Mouse (Mus musculus): ENCODE measurements at regions not wholly inside any gene's neighbourhood (a gene's known extent, or its start where the extent isn't known, plus 50 kb on each side); places are given as distances from the start of the nearest gene placed in this dataset.
A peak's percentile ranks its signal among the peaks of the same experiment; 100 is the strongest.
"Not testable (repeated sequence)": the region's sequence is repeated elsewhere in the genome, so short reads cannot be mapped to it uniquely, and the experiment has no call there.

DNA sequence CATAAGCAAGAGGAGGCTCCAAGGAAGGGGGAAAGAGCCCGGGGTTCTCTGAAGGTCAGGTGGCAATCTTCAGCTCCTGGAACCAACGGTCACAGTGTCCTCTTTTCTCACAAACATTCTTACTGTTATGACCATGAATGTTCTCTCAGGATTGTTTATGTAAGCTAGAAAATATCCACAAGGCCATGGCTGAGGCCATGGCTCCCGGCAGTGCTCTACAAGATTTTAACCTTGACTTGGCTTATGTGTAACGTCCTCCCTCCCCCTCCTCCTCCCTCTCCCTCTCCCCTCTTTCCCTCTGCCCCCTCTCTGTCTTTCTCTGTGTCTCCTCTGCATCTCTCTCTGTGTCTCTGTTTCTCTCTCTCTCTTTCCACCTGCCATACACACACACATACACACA, 100.5 kb upstream of the Ccdc122 start:
- WGBS = 66% methylated on average over 4 of the region's 4 CpGs
- H3K27ac ChIP-seq (replicated peaks); H3K36me3 ChIP-seq (replicated peaks); H3K27me3 ChIP-seq (replicated peaks; ENCODE audit: low read depth, poor library complexity, severe bottlenecking); DNase-seq (ENCODE audit: low spot score); H3K9me3 ChIP-seq; H3K4me3 ChIP-seq: not testable (repeated sequence)
- peaks cover 13% of the 10 kb centered on the region for H3K4me1 ChIP-seq

DNA sequence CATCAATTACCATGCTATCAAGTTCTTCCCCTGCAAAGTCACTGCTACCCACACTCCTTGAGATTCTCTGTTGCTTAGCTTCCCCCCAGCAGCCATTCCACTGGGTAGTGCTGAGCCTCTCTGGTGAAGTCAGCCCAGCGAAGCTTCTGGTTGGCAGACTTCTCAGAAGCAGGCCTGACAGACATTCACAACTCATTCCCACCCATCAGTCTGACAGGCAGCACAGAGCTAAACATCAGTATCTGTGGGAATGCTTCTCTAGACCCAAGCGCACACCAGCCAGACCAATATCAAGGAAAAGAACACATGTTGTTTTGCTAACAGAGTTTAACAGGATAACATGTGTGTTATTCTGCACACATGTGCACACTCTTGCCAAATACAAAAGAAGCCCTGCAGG, 101.1 kb upstream of the Ccdc122 start:
- Histone ChIP-seq H3K4me1 (peaks cover 13% of the 10 kb centered on the region), H3K27ac (replicated peaks) (no peak overlapping the region), H3K4me3 (no peak overlapping the region), H3K27me3 (replicated peaks; ENCODE audit: low read depth, poor library complexity, severe bottlenecking) (no peaks in the 10 kb centered on the region), H3K36me3 (replicated peaks) (no peaks in the 10 kb centered on the region), H3K9me3 (no peaks in the 10 kb centered on the region)
- DNase-seq (ENCODE audit: low spot score) = no peak
- 79% methylated on average over 2 of the region's 2 CpGs for WGBS

DNA sequence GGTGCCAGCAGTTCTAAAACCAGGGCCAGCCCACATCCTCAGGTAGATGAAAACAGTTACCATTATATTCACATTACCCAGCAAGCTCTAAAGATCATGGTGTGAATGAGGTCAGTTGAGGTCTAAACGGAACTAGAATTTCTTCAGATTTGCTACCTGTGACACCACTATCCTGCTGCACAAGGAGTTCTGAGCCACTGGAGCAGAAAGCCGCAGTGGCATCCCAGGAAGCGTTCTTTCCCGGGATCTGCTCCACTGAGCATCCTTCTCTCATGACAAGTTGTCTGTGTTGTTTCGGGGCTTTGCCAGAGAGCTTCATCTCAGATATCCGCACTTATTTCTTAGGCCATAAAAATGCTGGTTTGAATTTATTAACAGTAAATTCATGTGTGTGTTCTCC, 103.7 kb upstream of the Ccdc122 start:
- H3K9me3 ChIP-seq = no peaks in the 10 kb centered on the region
- H3K27ac ChIP-seq (replicated peaks) = no peak overlapping the region
- H3K27me3 ChIP-seq (replicated peaks; ENCODE audit: low read depth, poor library complexity, severe bottlenecking) = no peaks in the 10 kb centered on the region
- H3K36me3 ChIP-seq (replicated peaks) = no peaks in the 10 kb centered on the region
- 83% methylated on average over 6 of the region's 6 CpGs for WGBS
- H3K4me1 ChIP-seq = peaks cover 13% of the 10 kb centered on the region
- DNase-seq (ENCODE audit: low spot score) = no peak
- H3K4me3 ChIP-seq = no peak overlapping the region

DNA sequence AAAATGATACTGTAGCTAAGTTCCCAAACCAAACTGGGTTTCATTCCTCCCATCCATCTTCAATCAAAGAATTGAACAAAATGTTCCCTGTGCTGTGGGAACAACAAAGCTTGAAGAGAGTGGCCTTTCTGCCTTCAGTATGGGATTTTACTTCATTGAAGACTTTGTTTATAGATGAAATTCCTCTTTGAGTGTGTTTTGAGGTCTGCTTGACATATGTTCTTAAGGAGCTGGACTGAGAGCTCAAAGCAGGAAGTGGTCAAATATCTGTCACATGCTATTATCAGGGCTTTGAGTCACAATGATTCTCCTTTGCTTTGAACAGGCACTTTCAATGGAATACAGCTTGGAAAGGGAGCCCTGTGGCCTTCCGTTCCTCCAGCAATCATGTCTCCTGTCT, 105.2 kb upstream of the Ccdc122 start:
- no peak overlapping the region for H3K27ac ChIP-seq (replicated peaks)
- WGBS = 80% methylated on average over 1 of the region's 1 CpGs
- no peak for DNase-seq (ENCODE audit: low spot score)
- H3K27me3 ChIP-seq (replicated peaks; ENCODE audit: low read depth, poor library complexity, severe bottlenecking) = no peaks in the 10 kb centered on the region
- H3K36me3 ChIP-seq (replicated peaks) = no peaks in the 10 kb centered on the region
- peaks cover 4% of the 10 kb centered on the region for H3K4me1 ChIP-seq
- H3K4me3 ChIP-seq = no peak overlapping the region
- H3K9me3 ChIP-seq = no peaks in the 10 kb centered on the region

DNA sequence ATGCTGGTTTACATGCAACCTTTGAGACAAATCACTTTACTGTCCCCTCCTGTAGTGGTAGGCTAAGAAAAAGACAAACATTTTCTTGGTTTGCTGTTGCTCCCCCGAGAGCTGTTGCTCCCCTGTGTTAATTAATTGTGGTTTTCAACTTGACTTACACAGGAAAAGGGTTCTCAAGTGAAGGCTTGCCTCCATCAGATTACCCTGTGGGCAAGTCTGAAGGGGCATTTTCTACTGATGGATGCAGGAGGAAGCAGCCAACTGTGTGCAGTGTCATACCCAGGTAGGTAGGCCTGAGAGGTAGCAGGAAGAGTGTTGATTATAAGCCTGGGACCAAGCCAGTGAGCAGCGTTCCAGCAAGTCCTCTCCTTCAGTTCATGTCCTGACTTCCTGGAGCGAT, 107.0 kb upstream of the Ccdc122 start:
- H3K9me3 ChIP-seq = no peaks in the 10 kb centered on the region
- no peaks in the 10 kb centered on the region for H3K27me3 ChIP-seq (replicated peaks; ENCODE audit: low read depth, poor library complexity, severe bottlenecking)
- H3K36me3 ChIP-seq (replicated peaks) = no peaks in the 10 kb centered on the region
- WGBS = 83% methylated on average over 3 of the region's 3 CpGs
- no peak overlapping the region for H3K4me3 ChIP-seq
- H3K27ac ChIP-seq (replicated peaks) = no peak overlapping the region
- no peaks in the 10 kb centered on the region; the same call in none of the 2 replicates for H3K4me1 ChIP-seq
- no peak for DNase-seq (ENCODE audit: low spot score)

DNA sequence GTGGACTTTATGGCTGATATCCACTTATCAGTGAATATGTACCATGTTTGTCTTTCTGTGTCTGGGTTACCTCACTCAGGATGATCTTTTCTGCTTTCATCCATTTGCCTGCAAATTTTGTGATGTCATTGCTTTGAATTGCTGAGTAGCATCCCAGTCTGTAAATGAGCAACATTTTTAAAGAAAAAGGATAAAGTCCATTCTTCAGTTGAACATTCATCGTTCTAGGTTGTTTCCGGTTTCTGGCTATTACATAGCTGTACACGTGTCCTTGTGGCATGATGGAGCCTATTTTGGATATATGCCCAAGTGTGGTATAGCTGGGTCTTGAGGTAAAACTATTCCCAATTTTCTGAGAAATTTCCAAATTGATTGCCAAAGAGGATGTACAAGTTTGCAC, 107.9 kb upstream of the Ccdc122 start:
- 93% methylated on average over 3 of the region's 3 CpGs for WGBS
- no peaks in the 10 kb centered on the region; the same call in none of the 2 replicates for H3K4me1 ChIP-seq
- no peak for DNase-seq (ENCODE audit: low spot score)

DNA sequence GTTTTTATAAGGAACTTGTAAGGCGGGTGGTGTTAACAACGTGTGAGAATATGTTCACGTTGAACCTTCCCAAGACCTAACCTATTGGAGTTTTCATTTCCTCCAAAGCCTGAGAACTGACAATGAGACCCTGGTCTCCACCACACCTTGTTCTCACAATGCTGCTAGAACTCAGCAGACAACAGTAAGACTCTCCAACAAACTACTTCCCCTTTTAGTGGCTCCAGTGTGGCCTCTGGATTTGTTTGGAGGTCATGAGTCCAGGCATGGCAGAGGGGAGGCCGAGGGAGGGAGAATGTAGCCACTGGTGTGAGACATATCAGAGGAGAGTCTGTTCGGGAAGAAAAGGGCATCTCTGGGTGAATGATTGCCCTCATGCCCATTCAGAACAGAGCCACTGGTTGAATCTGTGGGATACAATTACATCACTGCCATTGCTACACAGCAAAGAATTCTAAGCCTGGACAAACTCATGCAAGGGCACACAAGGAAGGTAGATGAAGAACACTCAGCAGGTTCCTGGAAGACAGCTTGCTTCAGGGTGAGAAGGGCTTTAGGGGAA, 109.2 kb upstream of the Ccdc122 start:
- no peaks in the 10 kb centered on the region for H3K9me3 ChIP-seq
- H3K27ac ChIP-seq (replicated peaks) = no peak overlapping the region
- no peaks in the 10 kb centered on the region for H3K27me3 ChIP-seq (replicated peaks; ENCODE audit: low read depth, poor library complexity, severe bottlenecking)
- H3K36me3 ChIP-seq (replicated peaks) = no peaks in the 10 kb centered on the region
- no peaks in the 10 kb centered on the region; the same call in none of the 2 replicates for H3K4me1 ChIP-seq
- H3K4me3 ChIP-seq = no peak overlapping the region
- 81% methylated on average over 5 of the region's 5 CpGs for WGBS
- DNase-seq (ENCODE audit: low spot score) = no peak

More for the DNA sequence above, 107.9 kb upstream of the Ccdc122 start:
- H3K27me3 ChIP-seq (replicated peaks; ENCODE audit: low read depth, poor library complexity, severe bottlenecking) = no peaks in the 10 kb centered on the region
- no peaks in the 10 kb centered on the region for H3K9me3 ChIP-seq
- H3K4me3 ChIP-seq = no peak overlapping the region
- H3K27ac ChIP-seq (replicated peaks) = no peak overlapping the region
- H3K36me3 ChIP-seq (replicated peaks) = no peaks in the 10 kb centered on the region

DNA sequence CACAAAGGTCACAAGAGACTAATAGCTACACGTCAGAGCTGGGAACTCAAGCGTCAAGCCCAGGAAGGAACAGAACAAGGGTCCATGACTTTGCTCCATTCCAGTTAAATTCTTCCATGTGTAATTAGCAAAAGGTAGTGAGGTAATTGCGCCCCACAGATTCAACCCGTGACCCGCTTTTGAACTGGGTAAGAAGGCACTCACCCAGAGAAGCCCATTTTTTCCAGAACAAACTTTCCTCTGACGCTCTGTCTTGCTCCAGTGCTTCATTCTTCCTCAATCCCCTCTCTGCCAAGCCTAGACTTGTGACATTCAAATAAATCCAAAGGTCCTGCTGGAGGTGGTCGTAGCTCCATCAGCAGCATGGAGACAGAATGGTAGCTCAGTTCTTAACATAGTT, 110.2 kb upstream of the Ccdc122 start:
- no peaks in the 10 kb centered on the region for H3K27me3 ChIP-seq (replicated peaks; ENCODE audit: low read depth, poor library complexity, severe bottlenecking)
- DNase-seq (ENCODE audit: low spot score) = no peak
- no peaks in the 10 kb centered on the region for H3K9me3 ChIP-seq
- no peaks in the 10 kb centered on the region; the same call in none of the 2 replicates for H3K4me1 ChIP-seq
- no peak overlapping the region for H3K4me3 ChIP-seq
- no peak overlapping the region for H3K27ac ChIP-seq (replicated peaks)
- WGBS = 83% methylated on average over 7 of the region's 7 CpGs
- no peaks in the 10 kb centered on the region for H3K36me3 ChIP-seq (replicated peaks)

DNA sequence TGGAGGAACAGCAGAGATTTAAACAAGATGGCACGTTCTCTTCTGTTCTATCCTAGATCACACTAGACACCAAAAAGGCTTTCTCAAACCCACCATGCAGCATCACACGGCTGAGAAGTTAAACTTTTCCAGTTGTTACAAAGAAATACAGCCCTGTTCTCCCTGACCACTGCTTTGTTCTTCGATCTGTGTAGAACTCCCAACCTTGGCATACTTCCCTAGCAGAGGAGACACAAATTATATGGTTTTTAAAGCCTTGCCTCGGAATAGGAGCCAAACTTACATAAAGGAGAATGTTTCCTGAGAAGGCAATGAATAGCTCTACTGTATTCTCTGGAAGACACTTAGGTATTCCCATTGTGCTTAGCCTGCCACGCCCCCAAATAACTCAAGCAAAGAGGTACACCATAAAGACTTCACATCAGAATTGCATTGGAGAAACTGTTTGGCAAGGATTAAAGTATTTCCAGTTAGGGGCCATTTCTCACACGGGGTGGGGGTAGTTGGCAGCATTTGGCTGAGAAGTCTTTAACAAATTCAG, 114.1 kb upstream of the Ccdc122 start:
- H3K4me3 ChIP-seq = no peak overlapping the region
- 68% methylated on average over 6 of the region's 6 CpGs for WGBS
- H3K27me3 ChIP-seq (replicated peaks; ENCODE audit: low read depth, poor library complexity, severe bottlenecking) = no peaks in the 10 kb centered on the region
- no peak for DNase-seq (ENCODE audit: low spot score)
- no peak overlapping the region for H3K27ac ChIP-seq (replicated peaks)
- no peaks in the 10 kb centered on the region for H3K36me3 ChIP-seq (replicated peaks)
- H3K4me1 ChIP-seq = no peaks in the 10 kb centered on the region; the same call in 1 of the 2 replicates
- no peaks in the 10 kb centered on the region for H3K9me3 ChIP-seq

DNA sequence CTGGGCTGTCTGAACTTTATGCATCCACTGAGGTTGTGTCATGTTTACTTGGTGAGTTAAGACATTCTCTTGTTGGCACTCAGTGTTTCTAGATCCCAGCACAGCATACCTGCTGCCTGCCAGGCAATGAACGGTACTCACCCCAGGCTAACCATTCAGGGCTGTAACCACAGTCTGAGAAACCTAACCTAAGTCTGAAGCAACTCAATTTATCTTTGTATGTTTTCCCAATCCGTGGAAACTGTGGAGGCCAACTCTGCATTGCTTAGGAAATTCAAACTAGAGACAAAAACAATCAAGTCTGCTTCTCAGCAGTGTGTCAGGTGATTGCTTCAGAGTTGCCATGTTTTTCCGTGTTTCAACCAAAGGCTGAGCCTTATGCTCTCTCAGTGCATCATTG, 118.5 kb upstream of the Ccdc122 start:
- H3K4me1 ChIP-seq = peaks cover 8% of the 10 kb centered on the region
- no peak for DNase-seq (ENCODE audit: low spot score)
- no peak overlapping the region for H3K27ac ChIP-seq (replicated peaks)
- no peaks in the 10 kb centered on the region for H3K9me3 ChIP-seq
- H3K27me3 ChIP-seq (replicated peaks; ENCODE audit: low read depth, poor library complexity, severe bottlenecking) = no peaks in the 10 kb centered on the region
- no peaks in the 10 kb centered on the region for H3K36me3 ChIP-seq (replicated peaks)
- WGBS = 81% methylated on average over 3 of the region's 3 CpGs
- H3K4me3 ChIP-seq = no peak overlapping the region

DNA sequence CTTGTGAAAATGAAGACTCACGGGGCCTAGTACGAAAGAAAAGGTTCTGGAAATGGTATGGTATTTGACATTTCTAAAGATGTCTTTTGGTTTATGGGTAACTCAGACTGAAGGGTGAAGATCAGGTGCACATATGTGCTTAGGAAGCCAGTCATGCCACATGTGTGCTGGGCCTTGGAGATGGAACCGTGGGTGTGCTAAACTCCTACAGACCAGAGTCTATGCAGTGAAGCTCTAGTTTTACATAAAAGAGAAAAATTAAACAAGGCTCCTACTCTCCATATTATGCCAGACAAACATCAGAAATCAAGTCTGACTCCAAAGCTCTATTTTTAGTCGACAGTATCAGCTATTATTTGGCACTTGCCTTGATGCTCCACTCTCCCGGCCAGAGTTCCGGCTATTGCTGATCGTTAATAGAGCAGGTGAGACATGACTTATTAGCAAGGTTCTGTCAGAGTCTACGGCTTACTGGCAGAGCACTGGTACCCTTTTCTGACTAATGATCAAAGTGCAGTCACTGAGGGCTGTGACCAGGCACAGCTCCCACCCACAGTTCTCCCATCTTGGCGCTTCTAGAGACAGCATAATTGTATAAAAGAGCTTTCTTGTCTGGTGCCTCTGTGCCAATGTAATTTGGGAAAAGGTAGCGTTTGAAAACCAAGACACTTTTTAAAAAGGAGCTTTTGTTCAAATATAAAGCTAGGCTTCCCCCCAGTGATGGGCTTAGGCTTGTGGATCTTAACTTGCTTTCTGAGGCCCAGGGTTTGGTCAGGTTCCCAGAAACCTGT, 119.2 kb upstream of the Ccdc122 start:
- WGBS = 88% methylated on average over 10 of the region's 10 CpGs
- Histone ChIP-seq H3K9me3 (no peaks in the 10 kb centered on the region), H3K36me3 (replicated peaks) (no peaks in the 10 kb centered on the region), H3K4me3 (no peak overlapping the region), H3K27me3 (replicated peaks; ENCODE audit: low read depth, poor library complexity, severe bottlenecking) (no peaks in the 10 kb centered on the region), H3K4me1 (peaks cover 15% of the 10 kb centered on the region), H3K27ac (replicated peaks) (no peak overlapping the region)
- DNase-seq (ENCODE audit: low spot score) = no peak

DNA sequence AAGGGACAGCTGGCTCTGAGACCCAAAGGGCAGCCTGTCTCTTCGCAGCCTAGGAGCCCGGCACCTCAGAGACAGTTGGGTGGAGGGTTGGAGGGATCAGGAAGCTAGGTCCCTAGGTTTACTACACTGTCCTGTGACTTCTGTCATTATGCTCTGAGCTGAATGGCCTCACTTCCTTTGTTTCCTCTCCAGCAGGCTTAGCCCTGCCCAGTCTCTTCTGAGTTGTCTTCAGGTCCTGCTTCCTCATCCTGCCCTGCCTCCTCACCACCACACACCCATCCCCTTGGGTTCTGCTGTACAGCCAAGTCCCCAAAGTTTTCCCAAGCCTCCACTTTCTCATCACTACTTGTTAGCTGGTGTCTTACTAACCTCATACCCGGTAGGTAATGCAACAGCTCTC, 122.7 kb upstream of the Ccdc122 start:
- H3K4me3 ChIP-seq = no peak overlapping the region
- no peak for DNase-seq (ENCODE audit: low spot score)
- H3K36me3 ChIP-seq (replicated peaks) = no peaks in the 10 kb centered on the region
- 85% methylated on average over 3 of the region's 3 CpGs for WGBS
- no peaks in the 10 kb centered on the region for H3K27me3 ChIP-seq (replicated peaks; ENCODE audit: low read depth, poor library complexity, severe bottlenecking)
- H3K4me1 ChIP-seq = peaks cover 31% of the 10 kb centered on the region
- H3K27ac ChIP-seq (replicated peaks) = peak overlapping the region; percentile 7; the same call in 1 of the 2 replicates
- no peaks in the 10 kb centered on the region for H3K9me3 ChIP-seq
